Mouse (Mus musculus) lung, embryonic 14.5 days (tissue): Measurements from ENCODE around the gene Sqor. TPM values are rescaled to one million over a fixed set of nuclear protein-coding genes. Genes with fewer than 3 reads are reported as not detected.
A peak's percentile ranks its signal among the peaks of the same experiment; 100 is the strongest.

Experiments
- ATAC-seq: fragments of 200-750 bp; cut with Nextera tagmentation; 2 replicates; pipeline ENCODE4 v1.8.0; 2017; ENCODE audit warnings: mild to moderate bottlenecking, moderate TSS enrichment, moderate library complexity; ENCODE audit not compliant: insufficient read depth
- DNase-seq: peaks from one replicate; pipeline ENCODE4 v3.0.0-alpha.2; 2015
- H3K27ac ChIP-seq: fragments of 300-500 bp; sonication (generic); 2 replicates; pipeline ENCODE4 v1.5.1; 2014; ENCODE audit warnings: low read depth, mild to moderate bottlenecking, moderate library complexity
- H3K27me3 ChIP-seq: fragments of 300-500 bp; sonication (generic); 2 replicates; pipeline ENCODE4 v1.6.1; 2014; ENCODE audit warnings: low read length, control low read depth; ENCODE audit not compliant: insufficient read depth
- H3K36me3 ChIP-seq: fragments of 300-500 bp; sonication (generic); 2 replicates; pipeline ENCODE4 v1.6.1; 2014; ENCODE audit warnings: control low read depth; ENCODE audit not compliant: insufficient read depth
- H3K4me1 ChIP-seq: fragments of 300-500 bp; sonication (generic); 2 replicates; pipeline ENCODE4 v1.6.1; 2014; ENCODE audit warnings: antibody characterized with exemption, control low read depth; ENCODE audit not compliant: insufficient read depth
- H3K4me2 ChIP-seq: fragments of 300-500 bp; sonication (generic); 2 replicates; pipeline ENCODE4 v1.6.1; 2014; ENCODE audit warnings: mild to moderate bottlenecking
- H3K4me3 ChIP-seq: fragments of 300-500 bp; sonication (generic); 2 replicates; pipeline ENCODE4 v1.5.1; 2014; ENCODE audit warnings: low read depth, low read length
- H3K9ac ChIP-seq: fragments of 300-500 bp; sonication (generic); 2 replicates; pipeline ENCODE4 v1.6.1; 2014
- H3K9me3 ChIP-seq: fragments of 300-500 bp; sonication (generic); 2 replicates; pipeline ENCODE4 v1.6.1; 2016; ENCODE audit warnings: low read depth, low read length, control low read depth
- CTCF ChIP-seq: IDR thresholded peaks from 2 replicates; pipeline ENCODE4 v1.5.1; 2016; ENCODE audit warnings: antibody characterized with exemption, low read depth
- WGBS: fragments of 180-500 bp; shearing (Covaris S2); extraction: QIAGEN DNeasy Blood & Tissue Kit; methylation state at CpG from one replicate; pipeline ENCODE4 v1.1.7; 2014; 5-methylcytosine and 5-hydroxymethylcytosine counted together
- polyA plus RNA-seq: library from polyadenylated mRNA; unstranded; fragments of >200 nt; fragmentation: Nextera tagmentation; extraction: Ambion mirVana; gene quantifications from 2 replicates; pipeline ENCODE4 v1.2.1, GENCODE M21; 2014

Gene Sqor
- 5.6 and 6.3 TPM in 2 replicates for polyA plus RNA-seq

GRCm38 (mm10) chr2:122765071-122765793 is at the start of gene Sqor:
TSS of gene Sqor (plus strand) at chr2:122765237.
- no peaks in the 10 kb centered on the region for H3K9me3 ChIP-seq
- ATAC-seq: peak; percentile 92
- H3K4me1 ChIP-seq: no peaks in the 10 kb centered on the region
- peak within 1 kb of the TSS; percentile 60 for H3K9ac ChIP-seq
- WGBS: 1% methylated on average over 44 of the region's 46 CpGs
- no peak within 1 kb of the TSS for H3K27ac ChIP-seq
- peak; percentile 69 for DNase-seq
- peak within 1 kb of the TSS; percentile 45 for H3K4me3 ChIP-seq
- peak within 1 kb of the TSS; percentile 83 for H3K4me2 ChIP-seq
- no peaks in the 10 kb centered on the region for H3K36me3 ChIP-seq
- H3K27me3 ChIP-seq: 0 out of 2 replicates have a peak, but pooled peaks cover 5% of the 10 kb centered on the region
- no peak for TF ChIP-seq CTCF

DNA sequence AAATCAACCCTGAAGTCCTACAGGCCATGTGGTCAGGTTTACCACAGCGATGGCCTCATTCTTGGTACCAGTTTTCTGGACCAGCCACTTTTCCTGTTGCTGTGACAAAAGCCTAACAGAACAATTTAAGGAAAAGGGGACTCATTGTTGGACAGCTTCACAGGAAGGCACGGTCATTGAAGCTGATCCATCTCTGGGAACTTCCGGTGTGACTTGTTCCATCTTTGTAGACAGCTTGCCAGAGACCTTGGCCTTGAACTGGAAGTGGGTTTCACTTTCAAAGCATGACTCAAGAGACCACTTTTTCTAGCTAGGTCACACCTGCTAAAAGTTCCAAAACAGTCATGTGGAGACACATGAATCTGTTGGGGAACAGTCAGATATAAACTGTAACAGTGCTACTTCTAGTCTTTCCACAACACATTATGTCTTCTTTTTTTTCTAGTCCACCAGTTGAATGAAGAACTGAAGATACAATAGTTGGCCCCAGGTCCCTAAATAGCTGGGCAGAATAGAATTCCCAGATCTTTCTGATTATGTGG is 48.7 kb upstream of the Sqor start:
- no peaks in the 10 kb centered on the region for H3K36me3 ChIP-seq
- no peaks in the 10 kb centered on the region for H3K4me1 ChIP-seq
- no peak overlapping the region for H3K4me3 ChIP-seq
- H3K4me2 ChIP-seq: no peak overlapping the region
- DNase-seq (peak; percentile 5), ATAC-seq (no peak)
- H3K27me3 ChIP-seq: no peaks in the 10 kb centered on the region
- H3K27ac ChIP-seq: no peak overlapping the region
- H3K9me3 ChIP-seq: no peaks in the 10 kb centered on the region
- 68% methylated on average over 3 of the region's 3 CpGs for WGBS
- no peak for TF ChIP-seq CTCF
- H3K9ac ChIP-seq: no peak overlapping the region

- no peaks in the 10 kb centered on the region for H3K36me3 ChIP-seq
- 42% methylated on average over 1 of the region's 1 CpGs for WGBS
Measured at GRCm38 (mm10) chr2:122719232-122719631, 45.8 kb upstream of the Sqor start.

DNA sequence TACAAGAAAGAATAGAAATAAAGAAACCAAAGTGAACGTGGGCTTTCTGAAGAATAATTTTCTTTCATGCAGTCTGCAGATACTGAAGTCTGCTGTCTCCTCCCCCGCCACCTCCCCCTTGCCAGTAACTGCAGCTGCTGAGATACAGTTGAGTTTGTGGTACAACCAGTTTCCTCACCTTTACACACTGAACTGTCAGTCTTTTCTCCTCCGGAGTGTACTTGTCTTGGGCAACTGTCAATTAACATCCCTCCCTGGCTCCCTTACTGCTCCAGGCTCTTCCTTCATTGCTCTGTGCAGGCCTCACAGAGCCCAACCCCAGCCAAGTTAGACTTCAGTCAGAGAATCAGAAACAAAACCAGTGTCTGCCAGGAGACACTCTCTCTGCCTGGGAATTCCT is 44.5 kb upstream of the Sqor start:
- Histone ChIP-seq H3K36me3 (no peaks in the 10 kb centered on the region), H3K4me3 (no peak overlapping the region), H3K9ac (no peak overlapping the region), H3K9me3 (no peaks in the 10 kb centered on the region), H3K27me3 (no peaks in the 10 kb centered on the region), H3K4me2 (no peak overlapping the region), H3K4me1 (no peaks in the 10 kb centered on the region), H3K27ac (no peak overlapping the region)
- no peak for DNase-seq
- no peak for ATAC-seq
- 60% methylated on average over 3 of the region's 3 CpGs for WGBS
- TF ChIP-seq CTCF: no peak

More at GRCm38 (mm10) chr2:122719232-122719631, 45.8 kb upstream of the Sqor start:
- ATAC-seq (no peak), DNase-seq (no peak)
- Histone ChIP-seq H3K27me3 (no peaks in the 10 kb centered on the region), H3K27ac (no peak overlapping the region), H3K9me3 (no peaks in the 10 kb centered on the region), H3K4me3 (no peak overlapping the region), H3K4me1 (no peaks in the 10 kb centered on the region), H3K4me2 (no peak overlapping the region), H3K9ac (no peak overlapping the region)
- TF ChIP-seq CTCF: no peak

- H3K27ac ChIP-seq: no peak overlapping the region
- H3K4me3 ChIP-seq: no peak overlapping the region
- H3K9ac ChIP-seq: no peak overlapping the region
- no peaks in the 10 kb centered on the region for H3K36me3 ChIP-seq
- H3K4me1 ChIP-seq: no peaks in the 10 kb centered on the region
- no peaks in the 10 kb centered on the region for H3K9me3 ChIP-seq
- H3K4me2 ChIP-seq: no peak overlapping the region
- peak; percentile 69 for TF ChIP-seq CTCF
- no peak for ATAC-seq
- peak; percentile 52 for DNase-seq
- H3K27me3 ChIP-seq: no peaks in the 10 kb centered on the region
- WGBS: 48% methylated on average over 10 of the region's 10 CpGs
Measured at GRCm38 (mm10) chr2:122725604-122726003, 39.4 kb upstream of the Sqor start.

DNA sequence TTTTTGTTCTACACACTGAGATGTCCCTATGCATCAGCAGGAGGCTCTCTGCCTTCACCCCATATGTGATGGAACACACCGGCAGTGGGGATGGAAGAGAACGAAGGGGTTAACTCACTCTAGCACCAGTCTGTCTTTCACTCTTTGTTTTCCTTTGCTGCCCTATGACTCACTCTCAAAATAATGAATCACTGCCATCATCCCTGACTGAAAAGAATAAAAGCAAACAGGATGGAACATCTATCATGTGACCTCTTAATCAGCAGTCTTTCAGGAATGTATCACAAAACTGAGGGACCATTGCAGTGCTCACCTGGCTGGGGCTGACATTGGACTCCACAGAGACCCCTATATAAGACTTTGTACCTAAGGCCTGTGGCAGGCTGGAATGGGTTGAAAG is 33.6 kb upstream of the Sqor start:
- WGBS: 62% methylated on average over 2 of the region's 2 CpGs
- no peak overlapping the region for H3K9ac ChIP-seq
- ATAC-seq (no peak), DNase-seq (no peak)
- H3K27ac ChIP-seq: no peak overlapping the region
- H3K27me3 ChIP-seq: no peaks in the 10 kb centered on the region
- no peaks in the 10 kb centered on the region for H3K4me1 ChIP-seq
- no peaks in the 10 kb centered on the region for H3K36me3 ChIP-seq
- H3K9me3 ChIP-seq: no peaks in the 10 kb centered on the region
- no peak overlapping the region for H3K4me2 ChIP-seq
- TF ChIP-seq CTCF: no peak
- H3K4me3 ChIP-seq: no peak overlapping the region
